Comparison of ENCODE assay signal across 8 mouse cellular contexts in genomic region chr9:64736639-64737405, GRCm38 (mm10). TPM values are rescaled to one million over a fixed set of nuclear protein-coding genes. Genes with fewer than 3 reads are reported as not detected.
DNase-seq lines count a peak whose midpoint lies in the region; ATAC-seq and TF ChIP-seq lines count a peak whose summit lies in the region.

No protein-coding gene starts in this region.

- peak overlapping the region; percentile 86 for H3K27ac ChIP-seq in bone marrow, adult 2 months (ENCODE audit: control insufficient read depth, insufficient read depth, low read depth, low read length, poor library complexity)
- H3K27ac ChIP-seq in embryonic facial prominence, embryonic 14.5 days (replicated peaks; ENCODE audit: low read depth, low read length), result peak overlapping the region; percentile 94
- peak overlapping the region; percentile 94 for H3K27ac ChIP-seq in heart, adult 2 months
- H3K27ac ChIP-seq in kidney, adult 2 months (ENCODE audit: insufficient read depth, low read depth, low read length), result peak overlapping the region; percentile 94
- peak overlapping the region; percentile 89 for H3K27ac ChIP-seq in limb, embryonic 14.5 days (replicated peaks; ENCODE audit: low read depth, low read length)
- H3K27ac ChIP-seq in midbrain, embryonic 15.5 days, result peak overlapping the region; percentile 95

- WGBS in bone marrow, adult 2 months, result under 1% methylated on average over 35 of the region's 35 CpGs
- WGBS in embryonic facial prominence, embryonic 14.5 days, result 2% methylated on average over 26 of the region's 35 CpGs
- under 1% methylated on average over 35 of the region's 35 CpGs for WGBS in heart, adult 2 months
- 1% methylated on average over 35 of the region's 35 CpGs for WGBS in kidney, adult 2 months
- WGBS in limb, embryonic 14.5 days, result under 1% methylated on average over 30 of the region's 35 CpGs
- under 1% methylated on average over 35 of the region's 35 CpGs for WGBS in midbrain, embryonic 15.5 days

- peaks cover 56% of the 10 kb centered on the region for H3K79me2 ChIP-seq in C2C12 (ENCODE audit: control insufficient read depth, insufficient read depth)
- 0 out of 2 replicates have a peak, but pooled peaks cover 2% of the 10 kb centered on the region for H3K79me2 ChIP-seq in heart, adult 2 months (replicated peaks; ENCODE audit: control insufficient read depth, insufficient read depth, low read length)

- ATAC-seq in embryonic facial prominence, embryonic 14.5 days (ENCODE audit: low read depth), result peak; percentile 77
- peak; percentile 53 for ATAC-seq in limb, embryonic 14.5 days (ENCODE audit: low FRiP score, low read depth)
- peak; percentile 88 for ATAC-seq in midbrain, embryonic 15.5 days (replicated peaks)

- peak; percentile 86 for DNase-seq in embryonic facial prominence, embryonic 14.5 days (ENCODE audit: low spot score)
- DNase-seq in heart, adult 2 months, result peak; percentile 74 to 85
- DNase-seq in kidney, adult 2 months, result peak; percentile 87
- peak; percentile 66 for DNase-seq in limb, embryonic 14.5 days (ENCODE audit: low spot score)
- DNase-seq in spleen, postnatal 36 days (ENCODE audit: low spot score in 2 of 2), result peak; percentile 28 to 60

- H3K9me3 ChIP-seq in embryonic facial prominence, embryonic 14.5 days (ENCODE audit: control insufficient read depth, low read length), result no peaks in the 10 kb centered on the region
- no peaks in the 10 kb centered on the region for H3K9me3 ChIP-seq in limb, embryonic 14.5 days (ENCODE audit: control insufficient read depth, low read length)
- H3K9me3 ChIP-seq in midbrain, embryonic 15.5 days, result no peaks in the 10 kb centered on the region

- H3ac ChIP-seq in C2C12 (ENCODE audit: control insufficient read depth, insufficient read length, low read depth), result peak overlapping the region; percentile 92

- H3K9ac ChIP-seq in embryonic facial prominence, embryonic 14.5 days (ENCODE audit: low read depth, low read length), result peak overlapping the region; percentile 94
- H3K9ac ChIP-seq in heart, adult 2 months (ENCODE audit: low read depth, low read length), result peak overlapping the region; percentile 93
- peak overlapping the region; percentile 89 for H3K9ac ChIP-seq in limb, embryonic 14.5 days (ENCODE audit: low read depth, low read length, severe bottlenecking)
- peak overlapping the region; percentile 86 for H3K9ac ChIP-seq in midbrain, embryonic 15.5 days

- TF ChIP-seq EP300 in heart, adult 2 months (IDR thresholded peaks at IDR 0.05; ENCODE audit: insufficient read depth, low read depth, low read length), result peak; percentile 97

- intact Hi-C loops in heart, adult 2 months (cut with DNase I), result loop anchor here (2.0 to 10.0 kb wide), 4 partner anchors 75 to 458 kb away; partner anchors contain the start of genes Dennd4a, Dis3l, Dpp8 and Parp16

- H3K4me2 ChIP-seq in embryonic facial prominence, embryonic 14.5 days (ENCODE audit: low read depth, low read length), result peak overlapping the region; percentile 59
- H3K4me2 ChIP-seq in limb, embryonic 14.5 days (replicated peaks; ENCODE audit: low read depth, low read length, severe bottlenecking), result peak overlapping the region; percentile 66
- peak overlapping the region; percentile 81 for H3K4me2 ChIP-seq in midbrain, embryonic 15.5 days

- peak overlapping the region; percentile 79 for H3K4me3 ChIP-seq in C2C12 (ENCODE audit: insufficient read depth, poor library complexity, severe bottlenecking)
- H3K4me3 ChIP-seq in bone marrow, adult 2 months (replicated peaks; ENCODE audit: control insufficient read depth, low read depth, low read length), result peak overlapping the region; percentile 84
- peak overlapping the region; percentile 95 for H3K4me3 ChIP-seq in embryonic facial prominence, embryonic 14.5 days (ENCODE audit: low read depth, low read length)
- peak overlapping the region; percentile 92 for H3K4me3 ChIP-seq in heart, adult 2 months
- peak overlapping the region; percentile 60 for H3K4me3 ChIP-seq in kidney, adult 2 months (ENCODE audit: insufficient read depth, low read depth, low read length)
- peak overlapping the region; percentile 97 for H3K4me3 ChIP-seq in limb, embryonic 14.5 days (replicated peaks; ENCODE audit: low read length)
- H3K4me3 ChIP-seq in midbrain, embryonic 15.5 days, result peak overlapping the region; percentile 81

- no peaks in the 10 kb centered on the region for H3K36me3 ChIP-seq in C2C12 (ENCODE audit: control insufficient read depth, insufficient read depth)
- H3K36me3 ChIP-seq in embryonic facial prominence, embryonic 14.5 days (ENCODE audit: control insufficient read depth, insufficient read depth, low read length), result no peaks in the 10 kb centered on the region
- peaks cover 18% of the 10 kb centered on the region for H3K36me3 ChIP-seq in heart, adult 2 months (ENCODE audit: control insufficient read depth, insufficient read depth, low read length)
- H3K36me3 ChIP-seq in kidney, adult 2 months (ENCODE audit: control insufficient read depth, insufficient read depth, low read length), result no peaks in the 10 kb centered on the region
- no peaks in the 10 kb centered on the region for H3K36me3 ChIP-seq in limb, embryonic 14.5 days (ENCODE audit: control insufficient read depth, insufficient read depth, low read length)
- no peaks in the 10 kb centered on the region for H3K36me3 ChIP-seq in midbrain, embryonic 15.5 days (replicated peaks)

- no peak for TF ChIP-seq CTCF in C2C12 (IDR thresholded peaks at IDR 0.05; ENCODE audit: control insufficient read depth, insufficient read depth, insufficient read length)
- TF ChIP-seq CTCF in bone marrow, adult 2 months (IDR thresholded peaks at IDR 0.05; ENCODE audit: control insufficient read depth, insufficient read depth, low read length), result peak; percentile 3; the same call in 1 of the 2 replicates
- peak; percentile 66 for TF ChIP-seq CTCF in heart, adult 2 months (IDR thresholded peaks at IDR 0.05)
- peak; percentile 29; the same call in 1 of the 2 replicates for TF ChIP-seq CTCF in kidney, adult 2 months (conservative IDR thresholded peaks at IDR 0.05; ENCODE audit: insufficient read depth, insufficient read length, low read depth, low read length)

- H3K27me3 ChIP-seq in C2C12 (ENCODE audit: control insufficient read depth, insufficient read depth, insufficient read length), result no peaks in the 10 kb centered on the region
- H3K27me3 ChIP-seq in embryonic facial prominence, embryonic 14.5 days (replicated peaks; ENCODE audit: control insufficient read depth, insufficient read depth, low read length), result no peaks in the 10 kb centered on the region
- no peaks in the 10 kb centered on the region for H3K27me3 ChIP-seq in heart, adult 2 months (ENCODE audit: control insufficient read depth, insufficient read depth, low read length)
- H3K27me3 ChIP-seq in kidney, adult 2 months (replicated peaks; ENCODE audit: control insufficient read depth, insufficient read depth, low read length), result no peaks in the 10 kb centered on the region
- no peaks in the 10 kb centered on the region for H3K27me3 ChIP-seq in limb, embryonic 14.5 days (ENCODE audit: control insufficient read depth, insufficient read depth, low read length)
- H3K27me3 ChIP-seq in midbrain, embryonic 15.5 days (replicated peaks), result no peaks in the 10 kb centered on the region

- no peaks in the 10 kb centered on the region; the same call in 1 of the 2 replicates for H3K4me1 ChIP-seq in bone marrow, adult 2 months (ENCODE audit: control insufficient read depth, insufficient read depth, low read length)
- peaks cover 5% of the 10 kb centered on the region; the same call in 1 of the 2 replicates for H3K4me1 ChIP-seq in embryonic facial prominence, embryonic 14.5 days (ENCODE audit: control insufficient read depth, insufficient read depth, low read length)
- peaks cover 5% of the 10 kb centered on the region for H3K4me1 ChIP-seq in heart, adult 2 months (ENCODE audit: control insufficient read depth, insufficient read depth, low read length)
- peaks cover 5% of the 10 kb centered on the region for H3K4me1 ChIP-seq in kidney, adult 2 months (ENCODE audit: control insufficient read depth, insufficient read depth, low read length)
- H3K4me1 ChIP-seq in limb, embryonic 14.5 days (ENCODE audit: control insufficient read depth, insufficient read depth, low read length), result peaks cover 6% of the 10 kb centered on the region; the same call in 1 of the 2 replicates
- H3K4me1 ChIP-seq in midbrain, embryonic 15.5 days, result peaks cover 7% of the 10 kb centered on the region

- TF ChIP-seq POLR2A in bone marrow, adult 2 months (IDR thresholded peaks at IDR 0.05; ENCODE audit: borderline replicate concordance, control insufficient read depth, low read depth, low read length), result no peak
- TF ChIP-seq POLR2A in heart, adult 2 months (IDR thresholded peaks at IDR 0.05; ENCODE audit: insufficient read depth, low read depth, low read length), result peak; percentile 74
- TF ChIP-seq POLR2A in kidney, adult 2 months (IDR thresholded peaks at IDR 0.05; ENCODE audit: low read depth, low read length), result no peak
- no peak for TF ChIP-seq POLR2A in limb, embryonic 14.5 days (IDR thresholded peaks at IDR 0.05; ENCODE audit: borderline replicate concordance, extremely low read depth, insufficient read depth, insufficient read length)

- peaks cover 30% of the 10 kb centered on the region for H3K79me3 ChIP-seq in C2C12 (ENCODE audit: low read depth)

TF ChIP-seq in C2C12, 6 proteins besides CTCF, POLR2A, EP300 and RAD21:
- TF ChIP-seq CEBPB (IDR thresholded peaks at IDR 0.05; ENCODE audit: low read depth) (no peak), MYOG (IDR thresholded peaks at IDR 0.05; ENCODE audit: control insufficient read depth, extremely low read depth, insufficient read length) (no peak)

RNA-seq across cellular contexts. Expression of gene Rab11a, which starts 0.7 kb away (rescaled TPM):
- polyA plus RNA-seq in C2C12 (2012; fragmentation: generic; extraction: Trizol), result 92.7 TPM
- 132 and 148 TPM in 2 replicates for polyA plus RNA-seq in bone marrow, adult 2 months (2011; ENCODE audit: insufficient read depth, insufficient read length, low replicate concordance, missing spikeins)
- 401 and 403 TPM in 2 replicates for polyA plus RNA-seq in embryonic facial prominence, embryonic 14.5 days (2014; fragmentation: Nextera tagmentation; extraction: Ambion mirVana)
- 100 to 1,000 TPM; 154 to 162 TPM for total RNA-seq in heart, adult 2 months (2021)
- 79.0 and 140 TPM in 2 replicates for polyA plus RNA-seq in heart, adult 2 months (2012; rRNA removed)
- 124 and 188 TPM in 2 replicates for polyA plus RNA-seq in kidney, adult 2 months (2012; rRNA removed)
- 160 and 243 TPM in 2 replicates for polyA plus RNA-seq in limb, embryonic 14.5 days (2012; rRNA removed)
- 406 and 434 TPM in 2 replicates for polyA plus RNA-seq in limb, embryonic 14.5 days (2014; fragmentation: Nextera tagmentation; extraction: Ambion mirVana)
- polyA plus RNA-seq in midbrain, embryonic 15.5 days (2015; fragmentation: Nextera tagmentation; extraction: Ambion mirVana), result 401 and 402 TPM in 2 replicates

Comparison
In these comparisons a context has a peak if more than half of its experiments do, and no peak if none do; other contexts are left out.
1. Peak in every context shown above with its lines: DNase-seq, ATAC-seq, H3K4me3 ChIP-seq and H3K27ac ChIP-seq.